Mouse (Mus musculus) intestine, embryonic 16.5 days (tissue): ENCODE data around the gene Olfr373. TPM values are rescaled to one million over a fixed set of nuclear protein-coding genes. Genes with fewer than 3 reads are reported as not detected.

Experiments used
- ATAC-seq: fragments of 200-750 bp; cut with Nextera tagmentation; 2 replicates; pipeline ENCODE4 v1.8.0; 2017; ENCODE audit warnings: moderate TSS enrichment, moderate library complexity
- H3K27ac ChIP-seq: fragments of 300-500 bp; sonication (generic); 2 replicates; pipeline ENCODE4 v1.5.1; 2014; ENCODE audit warnings: mild to moderate bottlenecking, low read length
- H3K27me3 ChIP-seq: fragments of 300-500 bp; sonication (generic); replicated peaks from 2 replicates; pipeline ENCODE4 v1.6.1; 2014; ENCODE audit warnings: low read length, control low read depth, mixed read lengths; ENCODE audit not compliant: control insufficient read depth, insufficient read depth
- H3K36me3 ChIP-seq: fragments of 300-500 bp; sonication (generic); 2 replicates; pipeline ENCODE4 v1.6.1; 2014; ENCODE audit warnings: low read length, control low read depth; ENCODE audit not compliant: control insufficient read depth, insufficient read depth
- H3K4me1 ChIP-seq: fragments of 300-500 bp; sonication (generic); 2 replicates; pipeline ENCODE4 v1.6.1; 2014; ENCODE audit warnings: low read length, control low read depth, mixed read lengths; ENCODE audit not compliant: control insufficient read depth, insufficient read depth
- H3K4me2 ChIP-seq: fragments of 300-500 bp; sonication (generic); 2 replicates; pipeline ENCODE4 v1.6.1; 2014; ENCODE audit warnings: low read depth, low read length, control low read depth
- H3K4me3 ChIP-seq: fragments of 300-500 bp; sonication (generic); 2 replicates; pipeline ENCODE4 v1.5.1; 2014; ENCODE audit warnings: mild to moderate bottlenecking, low read length
- H3K9ac ChIP-seq: fragments of 300-500 bp; sonication (generic); 2 replicates; pipeline ENCODE4 v1.6.1; 2014; ENCODE audit warnings: low read depth, low read length
- H3K9me3 ChIP-seq: fragments of 300-500 bp; sonication (generic); 2 replicates; pipeline ENCODE4 v1.6.1; 2016; ENCODE audit warnings: low read length, control low read depth; ENCODE audit not compliant: control insufficient read depth
- WGBS: fragments of 180-500 bp; shearing (Covaris S2); extraction: QIAGEN DNeasy Blood & Tissue Kit; methylation state at CpG from one replicate; pipeline ENCODE4 v1.1.7; 2014; 5-methylcytosine and 5-hydroxymethylcytosine counted together
- polyA plus RNA-seq: library from polyadenylated mRNA; unstranded; fragments of >200 nt; fragmentation: Nextera tagmentation; extraction: Ambion mirVana; gene quantifications from 2 replicates; pipeline ENCODE4 v1.2.1, GENCODE M21; 2015

Gene Olfr373
- polyA plus RNA-seq, 1 experiment from 2014 or later = 0.11 TPM

- H3K27me3 ChIP-seq = no peaks in the 10 kb centered on the region
- H3K36me3 ChIP-seq = peaks cover 20% of the 10 kb centered on the region
- no peak overlapping the region for H3K4me2 ChIP-seq
- ATAC-seq = no peak
- H3K9me3 ChIP-seq = no peaks in the 10 kb centered on the region
- H3K27ac ChIP-seq = no peak overlapping the region
- no peak overlapping the region for H3K9ac ChIP-seq
- peaks cover 4% of the 10 kb centered on the region; the same call in 1 of the 2 replicates for H3K4me1 ChIP-seq
- no peak overlapping the region for H3K4me3 ChIP-seq
- WGBS = 80% methylated on average over 3 of the region's 3 CpGs
Observed at GRCm38 (mm10) chr8:72151418-72152078, 68.6 kb downstream of the Olfr373 start.

Other genes starting within 250 kb of the Olfr373 start
- gene Zfp709, start 201.2 kb upstream of the Olfr373 start, polyA plus RNA-seq = 4.6 and 5.1 TPM in 2 replicates
- 3.0 and 3.8 TPM in 2 replicates for gene Zfp882, start 174.6 kb upstream of the Olfr373 start, polyA plus RNA-seq
- gene Zfp617, start 174.5 kb upstream of the Olfr373 start, polyA plus RNA-seq = 18.5 and 21.6 TPM in 2 replicates
- 24.9 and 25.0 TPM in 2 replicates for gene Zfp961, start 132.1 kb upstream of the Olfr373 start, polyA plus RNA-seq
- gene Cyp4f18, start 73.6 kb upstream of the Olfr373 start, polyA plus RNA-seq = 3.3 and 3.8 TPM in 2 replicates
- not detected in 2 replicates for gene Olfr372, start 42.0 kb upstream of the Olfr373 start, polyA plus RNA-seq
- 0.13 TPM in 1 of 2 replicates, not detected in the other for gene Olfr374, start 23.9 kb downstream of the Olfr373 start, polyA plus RNA-seq
- gene Tpm4, start 51.8 kb downstream of the Olfr373 start, polyA plus RNA-seq = 510 and 538 TPM in 2 replicates
- gene Rab8a, start 78.0 kb downstream of the Olfr373 start, polyA plus RNA-seq = 177 and 178 TPM in 2 replicates
- 2.5 and 2.7 TPM in 2 replicates for gene Hsh2d, start 106.5 kb downstream of the Olfr373 start, polyA plus RNA-seq
- gene Cib3, start 129.7 kb downstream of the Olfr373 start, polyA plus RNA-seq = not detected in 2 replicates
- gene Gm11034, start 130.5 kb downstream of the Olfr373 start, polyA plus RNA-seq = not detected in 2 replicates
- 71.7 and 76.3 TPM in 2 replicates for gene Fam32a, start 136.6 kb downstream of the Olfr373 start, polyA plus RNA-seq
- 105 and 106 TPM in 2 replicates for gene Ap1m1, start 156.8 kb downstream of the Olfr373 start, polyA plus RNA-seq
- 14.3 and 18.9 TPM in 2 replicates for gene Gm10282, start 222.1 kb downstream of the Olfr373 start, polyA plus RNA-seq
- 3.6 and 5.1 TPM in 2 replicates for gene Klf2, start 235.9 kb downstream of the Olfr373 start, polyA plus RNA-seq